Mouse (Mus musculus): ENCODE measurements around the gene Bche.

Gene Bche

DNA sequence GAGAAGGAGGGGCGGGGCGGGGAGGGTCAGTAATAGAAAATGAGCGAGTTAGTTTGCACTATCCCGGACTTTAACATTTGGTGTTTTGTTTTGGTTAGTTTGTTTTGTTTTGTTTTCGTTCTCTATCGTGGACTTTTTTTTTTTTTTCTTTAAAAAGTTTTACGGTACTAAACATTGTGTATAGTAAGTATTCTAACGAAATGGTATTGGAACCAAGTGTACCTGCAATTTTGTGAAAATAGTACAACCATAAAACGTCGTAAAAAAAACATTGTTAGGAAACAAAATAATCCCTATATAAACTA, at the start of gene Bche:
Gene Bche (minus strand): TSS at position 6 of the 305 bp plus-strand sequence.
- no peak for DNase-seq

DNA sequence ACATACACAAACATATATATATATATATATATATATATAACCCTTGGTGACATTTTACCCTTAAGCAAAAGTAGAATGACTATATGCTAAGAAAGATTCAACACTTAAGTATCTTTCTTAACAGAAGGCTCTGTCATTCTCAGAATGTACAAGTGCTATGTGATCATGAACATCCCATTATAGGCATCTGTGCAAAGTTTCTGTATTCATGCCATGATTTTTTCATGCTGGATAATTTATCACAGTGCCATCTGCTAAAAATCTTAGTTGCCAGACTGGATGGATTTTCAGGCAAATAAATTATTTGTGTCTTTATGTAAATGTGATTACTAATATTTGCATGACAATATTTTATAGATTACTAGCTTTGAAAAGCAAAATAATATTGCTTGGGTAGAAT, 33.8 kb upstream of the Bche start:
- no peak for DNase-seq

DNA sequence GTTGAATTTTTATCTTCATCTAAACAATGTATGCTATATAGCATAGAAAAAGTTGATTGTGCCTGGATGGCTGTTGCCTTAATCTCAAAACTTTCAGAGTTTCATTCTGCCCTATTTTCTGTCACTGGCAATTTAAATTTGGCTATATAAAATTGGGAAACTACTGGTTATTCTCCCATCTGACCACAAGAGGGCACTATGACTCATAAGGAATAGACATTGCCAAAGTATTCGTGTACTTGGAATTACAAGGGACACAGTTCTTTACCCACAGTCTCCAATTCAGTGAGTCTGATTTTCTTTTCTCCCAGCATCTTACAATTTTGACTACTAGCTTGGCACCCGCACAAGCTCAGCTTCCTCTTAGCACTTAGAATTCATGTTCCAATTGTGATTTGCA, 23.5 kb upstream of the Bche start:
- DNase-seq = no peak

DNA sequence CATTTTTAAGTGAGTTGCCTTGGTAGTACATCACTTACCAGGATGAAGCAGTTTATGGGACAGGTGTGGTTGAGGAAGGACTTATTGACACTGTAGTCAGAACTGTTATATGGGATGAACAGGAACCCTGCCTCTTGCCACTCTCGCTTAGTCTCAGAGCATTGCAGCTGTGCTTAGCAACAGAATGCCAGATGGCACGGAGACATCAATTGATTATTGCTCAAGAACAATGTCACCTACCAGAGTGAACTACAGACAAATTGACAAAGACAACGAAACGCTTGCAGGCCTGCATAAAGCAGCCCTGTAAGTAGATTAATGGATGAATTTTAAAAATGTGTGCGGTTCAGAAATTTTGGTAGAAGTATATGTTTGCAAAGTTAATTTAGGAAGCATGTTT, 21.3 kb upstream of the Bche start:
- no peak for DNase-seq

DNA sequence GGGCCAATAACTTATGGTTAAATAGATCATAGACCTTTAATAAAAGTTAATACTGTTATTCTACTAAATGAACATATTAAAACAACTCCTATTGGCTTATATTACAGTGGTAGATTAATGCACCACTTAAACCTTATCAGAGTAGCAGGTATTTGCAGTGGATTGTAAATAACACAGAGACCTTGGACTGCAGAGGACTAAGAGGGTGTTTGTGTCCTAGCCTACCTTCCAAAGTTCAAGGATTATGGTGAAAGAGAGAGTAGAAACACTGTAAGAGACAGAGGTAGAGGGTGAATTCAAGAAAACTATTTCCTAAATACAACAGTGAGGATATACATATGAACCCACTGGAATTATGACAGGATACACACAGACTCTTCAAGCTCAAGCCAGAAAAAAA, 17.5 kb upstream of the Bche start:
- no peak for DNase-seq

DNA sequence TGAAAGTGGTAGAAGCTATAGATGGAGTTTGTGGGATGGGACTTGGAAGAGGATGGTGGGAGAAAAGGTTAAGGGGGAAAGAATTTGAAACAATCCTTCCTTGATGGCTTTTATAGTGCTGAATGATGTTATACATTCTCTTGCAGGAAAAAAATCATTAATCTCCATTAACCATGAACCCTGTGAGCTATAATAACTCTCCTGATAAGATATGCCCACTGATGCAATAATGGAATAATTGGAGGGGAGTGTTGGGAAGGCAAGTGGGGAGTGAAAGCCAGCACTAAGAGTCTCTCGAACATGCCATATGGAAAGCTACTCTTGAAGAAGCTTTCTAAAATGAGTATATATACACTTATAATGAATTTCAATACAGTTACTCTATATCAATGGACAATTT, 16.7 kb upstream of the Bche start:
- DNase-seq = no peak

DNA sequence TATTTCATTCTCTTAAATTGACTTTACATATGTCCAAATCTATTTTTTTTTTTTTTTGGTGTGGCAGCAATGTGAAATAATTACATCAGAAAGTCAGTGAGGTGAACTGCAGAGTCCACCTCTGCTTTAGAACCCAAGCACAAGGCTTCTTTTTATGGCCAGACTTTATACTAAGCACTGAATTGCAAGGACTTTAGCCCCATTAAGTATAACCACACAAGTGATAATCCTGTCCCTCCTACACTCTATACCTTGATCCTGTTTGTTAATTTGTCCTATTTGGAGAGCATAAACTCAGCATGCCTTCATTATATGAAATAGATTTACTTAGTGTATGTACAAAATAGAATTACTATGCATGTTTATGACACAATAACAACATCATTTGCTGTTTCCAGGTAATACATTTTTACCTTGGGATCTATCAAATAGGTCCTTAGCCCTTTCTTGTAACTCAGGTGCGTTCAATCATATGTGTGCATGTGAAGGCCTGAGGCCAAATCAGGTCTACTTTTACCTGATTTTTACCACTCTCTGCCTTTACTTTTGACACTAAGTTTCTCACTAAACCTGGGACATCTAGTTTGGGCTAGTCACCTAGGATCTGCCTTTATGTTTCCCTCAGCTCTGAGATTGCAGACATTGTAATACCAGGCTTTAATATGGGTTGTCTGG, 9.5 kb upstream of the Bche start:
- DNase-seq = no peak

DNA sequence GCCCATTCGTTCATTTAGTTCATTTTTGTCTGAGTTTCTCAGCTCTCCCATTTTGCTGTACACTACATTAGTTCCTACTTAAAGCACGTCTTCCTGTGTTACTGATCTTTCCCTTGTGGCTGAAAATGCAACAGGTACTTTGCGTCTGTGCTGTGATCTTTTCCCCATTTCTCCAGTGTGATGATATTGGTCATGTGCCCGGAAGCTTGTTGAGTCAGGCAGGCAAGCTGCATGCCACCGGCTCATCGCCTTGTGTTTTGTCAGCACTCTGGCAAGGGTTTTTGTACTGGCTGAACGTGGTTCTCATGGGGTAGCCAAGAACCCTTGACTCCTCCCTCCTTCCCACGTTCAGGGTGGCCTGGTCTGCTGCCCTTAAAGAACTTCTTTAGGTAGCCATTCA, 1.7 kb upstream of the Bche start:
- no peak for DNase-seq

DNA sequence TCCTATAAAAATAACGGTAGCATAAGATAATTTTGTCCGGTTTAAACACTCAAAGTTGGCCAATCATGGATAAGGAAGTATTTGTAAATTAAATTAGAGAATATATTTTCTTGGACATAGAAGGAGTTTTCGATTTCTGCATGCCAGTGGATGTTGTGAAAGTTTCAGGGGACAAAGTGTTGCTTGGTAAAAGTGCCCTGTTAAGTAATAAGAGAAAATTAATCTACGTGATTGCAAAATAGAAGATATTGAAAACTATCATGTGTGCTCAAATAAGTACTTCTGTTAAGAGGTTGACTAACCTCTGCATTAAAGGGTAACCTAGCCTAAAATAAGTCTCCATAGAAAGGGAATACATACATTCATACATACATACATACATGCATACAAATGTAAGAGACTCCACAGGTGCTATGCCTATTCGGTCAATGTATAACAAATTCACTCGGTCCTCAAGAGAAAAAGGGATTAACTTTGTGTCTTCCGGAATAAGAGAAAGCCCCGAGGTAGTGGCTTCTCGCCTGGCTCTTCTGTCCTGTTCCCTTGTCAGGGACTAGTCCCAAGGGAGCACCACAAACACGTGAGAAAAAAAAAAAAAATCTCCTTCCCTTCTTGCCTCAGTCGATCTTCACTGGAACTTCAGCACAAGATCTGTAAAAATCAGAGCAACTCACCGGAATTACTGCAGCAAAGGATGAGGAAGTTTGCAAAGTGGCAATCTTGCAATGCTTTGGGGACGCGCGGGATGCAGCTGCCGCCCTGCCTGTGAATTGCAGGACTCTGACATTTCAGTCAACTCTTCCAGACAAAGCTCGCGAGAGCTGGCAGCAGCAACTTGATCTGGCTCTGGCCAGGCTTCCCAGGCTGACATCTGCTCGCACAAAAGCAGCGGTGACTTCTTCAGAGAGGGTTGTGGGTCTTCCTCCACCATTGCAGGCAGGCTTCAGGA, 480 bp downstream of the Bche start:
- DNase-seq = no peak

DNA sequence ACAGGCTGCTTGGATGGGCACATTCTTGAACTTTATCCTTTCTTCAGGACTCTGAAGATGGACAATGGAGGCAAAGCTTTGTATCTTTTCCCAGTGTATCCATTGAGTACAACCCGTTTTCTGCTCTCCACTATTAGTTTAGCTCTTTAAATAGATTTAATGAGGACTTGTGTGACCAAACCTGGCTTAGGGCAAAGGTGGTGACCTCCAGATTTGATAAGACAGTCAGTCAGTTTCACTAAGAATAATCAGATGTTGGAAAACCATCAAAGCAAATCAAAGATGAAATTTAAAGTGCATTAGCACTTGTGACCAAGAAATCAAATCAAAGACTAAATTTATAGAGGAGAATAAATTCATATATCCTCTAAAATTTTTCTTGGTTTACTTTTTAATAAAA, 1.7 kb downstream of the Bche start:
- no peak for DNase-seq

DNA sequence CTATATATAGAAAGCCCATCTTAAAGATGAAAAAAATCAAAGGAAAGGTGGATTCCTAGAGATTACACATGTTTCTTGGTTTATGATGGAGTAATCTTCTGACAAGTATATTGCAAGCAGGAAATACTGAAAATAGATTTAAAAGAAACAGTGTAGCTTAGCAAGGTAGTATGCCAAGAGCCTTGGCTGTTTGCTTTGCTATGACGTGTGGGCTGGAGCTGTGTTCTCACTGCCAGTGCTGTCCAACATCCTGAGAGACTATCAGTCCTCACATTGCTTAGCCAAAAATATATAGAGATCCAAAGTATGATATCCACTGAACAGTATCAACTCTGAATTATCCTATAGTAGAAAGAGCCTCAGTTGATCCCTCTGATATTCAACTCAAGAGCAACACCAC, 9.3 kb downstream of the Bche start:
- DNase-seq = no peak

DNA sequence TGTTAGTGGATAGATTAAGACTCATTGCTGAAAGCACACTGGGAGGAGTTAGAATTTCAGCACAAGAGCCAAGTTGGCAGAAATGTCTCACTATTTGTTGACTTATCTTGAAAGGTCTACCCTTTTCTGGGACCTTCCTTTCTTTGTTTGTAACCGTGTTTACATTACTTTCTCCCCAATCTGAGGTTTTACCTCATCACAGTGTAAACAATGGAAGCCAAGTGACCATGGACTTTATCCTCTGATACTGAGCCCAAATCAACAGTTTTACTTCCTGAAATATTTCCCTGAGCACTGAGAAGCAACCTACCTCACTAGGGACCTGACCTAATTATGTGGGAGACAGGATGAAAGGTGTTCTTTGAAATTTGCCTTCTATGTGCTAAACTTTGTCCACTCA, 34.9 kb downstream of the Bche start:
- DNase-seq = no peak

DNA sequence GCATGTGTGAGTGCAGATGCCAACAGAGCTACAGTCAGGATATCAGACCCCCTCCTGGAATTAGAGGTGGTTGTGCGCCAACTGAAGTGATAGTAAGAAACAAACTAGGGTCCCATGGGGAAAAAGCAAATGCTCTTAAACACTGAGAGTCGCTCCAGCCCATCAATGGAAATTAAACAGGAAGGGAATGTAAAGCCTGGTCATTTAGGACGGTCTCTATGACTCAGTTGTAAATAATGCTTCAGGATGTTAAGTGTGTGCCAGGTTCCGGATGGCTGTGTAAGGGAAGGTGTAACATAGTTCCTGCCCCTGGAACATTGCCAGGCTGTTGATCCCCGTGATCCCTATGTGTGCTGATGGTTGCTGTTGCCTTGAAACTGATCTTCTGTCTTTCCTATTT, 40.0 kb downstream of the Bche start:
- no peak for DNase-seq

DNA sequence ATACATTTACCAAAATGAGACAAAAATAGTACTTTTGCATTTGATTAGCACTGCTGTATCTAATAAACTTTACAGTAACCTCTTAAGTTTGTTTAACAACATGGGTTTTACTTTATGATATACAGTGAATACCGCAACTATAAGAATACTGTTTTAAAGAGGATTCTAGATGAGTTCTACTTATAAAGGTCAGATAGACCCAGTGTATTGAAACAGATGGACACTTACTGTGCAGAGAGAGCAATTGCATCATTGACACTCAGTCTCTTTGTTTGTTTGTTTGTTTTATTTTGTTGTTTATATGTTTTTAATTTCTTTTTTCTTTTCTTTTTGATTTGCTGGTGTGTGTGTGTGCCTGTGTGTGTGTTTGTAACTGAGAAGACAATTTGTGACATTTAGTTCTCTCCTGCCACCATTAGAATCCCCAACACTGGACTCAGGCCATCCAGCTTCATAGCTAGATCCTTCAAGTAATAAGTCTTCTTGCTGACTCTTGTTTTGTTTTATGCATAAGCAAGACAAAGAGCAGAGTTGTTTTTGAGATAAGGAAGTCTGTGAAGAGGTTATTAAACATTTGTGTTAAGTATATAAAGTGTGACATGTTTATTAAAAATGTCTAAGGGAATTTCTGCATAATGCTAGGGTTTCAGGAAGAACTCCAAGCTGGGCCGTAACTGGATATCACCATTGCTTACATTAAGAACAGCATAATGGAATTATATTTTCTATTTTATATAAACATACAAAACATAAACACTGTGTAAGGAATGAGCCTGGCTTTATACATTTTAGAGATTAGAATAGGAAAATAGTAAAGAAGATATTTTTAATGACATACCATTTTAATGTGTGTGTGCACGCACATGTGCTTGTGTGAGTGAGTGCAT, 40.7 kb downstream of the Bche start:
- DNase-seq = no peak

DNA sequence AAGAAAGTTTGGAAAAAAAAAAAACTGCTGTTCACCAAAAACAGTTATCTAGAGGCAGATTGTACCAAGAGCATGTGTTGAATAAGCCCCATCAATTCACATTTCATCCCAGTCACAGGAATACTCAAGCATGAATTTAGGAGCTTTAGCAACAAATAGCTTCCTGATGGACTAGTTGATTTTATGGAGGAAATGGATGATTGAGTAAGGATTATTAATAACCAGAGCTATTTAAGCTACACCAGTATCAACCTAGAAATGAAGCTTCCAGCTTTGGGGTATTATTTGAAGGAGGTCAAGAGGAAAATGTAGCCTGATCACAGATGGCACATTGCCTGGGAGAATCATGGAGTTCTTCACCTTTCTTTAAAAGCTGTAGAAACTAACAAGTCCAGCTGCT, 57.9 kb downstream of the Bche start:
- no peak for DNase-seq

DNA sequence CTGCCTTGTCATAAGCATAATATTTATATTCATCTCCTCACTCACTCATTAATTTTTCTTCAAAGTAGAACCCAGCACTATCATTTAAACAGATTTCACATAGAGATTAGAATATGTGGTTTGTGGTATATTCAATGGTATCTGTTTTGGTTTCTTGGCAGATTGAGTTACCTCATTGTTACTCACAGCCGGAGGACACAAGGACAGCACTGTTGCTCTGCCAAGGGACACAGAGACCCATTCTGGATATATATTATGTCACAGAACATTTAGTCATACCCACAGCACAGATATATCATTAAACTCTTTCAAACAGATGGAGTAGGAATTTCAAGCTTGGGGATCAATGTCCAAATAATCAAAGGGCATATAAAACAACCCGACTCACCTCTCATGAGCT, 61.2 kb downstream of the Bche start:
- DNase-seq = no peak

DNA sequence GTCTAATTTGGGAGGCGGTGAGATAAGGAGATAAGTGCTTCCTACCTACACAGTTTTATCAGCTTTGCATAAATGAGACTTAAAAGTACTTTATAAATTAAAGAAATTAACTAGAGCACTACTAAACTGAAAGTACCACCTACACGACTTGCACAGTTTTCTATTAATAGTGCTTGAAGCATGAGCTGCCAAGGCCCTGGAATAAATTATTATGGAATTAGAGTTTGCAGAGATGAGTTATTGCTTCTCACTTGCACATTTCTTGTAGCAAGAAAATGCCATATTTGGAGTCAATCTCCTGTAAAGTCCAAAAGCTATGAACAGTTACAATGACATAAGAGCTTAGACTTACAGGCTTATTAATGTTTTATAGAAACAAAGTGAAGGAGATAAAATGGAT, 96.8 kb downstream of the Bche start:
- no peak for DNase-seq

DNA sequence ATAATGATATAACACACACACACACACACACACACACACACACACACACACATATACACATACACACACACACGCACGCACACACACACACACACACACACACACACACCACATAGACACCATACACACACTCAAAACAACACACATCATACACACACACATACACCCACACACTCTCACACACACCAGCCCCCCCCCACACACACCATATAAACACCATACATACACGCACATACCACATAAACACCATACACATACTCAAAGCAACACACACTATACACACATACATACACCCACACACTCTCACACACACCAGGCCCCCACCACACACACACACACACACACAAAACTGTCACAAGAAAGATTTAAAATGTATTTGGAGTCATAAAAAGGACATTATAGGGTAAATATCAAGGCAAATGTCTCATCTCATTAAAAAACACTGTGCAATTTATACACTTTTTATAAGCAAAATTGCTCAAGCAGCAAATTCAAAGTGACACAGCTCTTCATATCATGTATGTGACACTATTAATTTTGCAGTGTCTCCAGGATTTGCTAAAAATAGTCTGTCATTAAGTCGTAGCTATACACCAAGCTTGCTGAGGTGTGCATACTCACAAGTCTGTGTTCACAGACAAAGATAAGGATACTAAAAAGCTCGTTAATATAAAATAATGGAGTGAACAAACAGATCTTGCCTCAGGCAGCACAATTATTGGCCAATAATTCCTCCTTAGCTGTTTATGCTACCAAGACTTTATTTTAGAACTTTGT, 116.3 kb downstream of the Bche start:
- no peak for DNase-seq
